Comparison of ENCODE assay signal across 22 mouse cellular contexts in the genomic region with DNA sequence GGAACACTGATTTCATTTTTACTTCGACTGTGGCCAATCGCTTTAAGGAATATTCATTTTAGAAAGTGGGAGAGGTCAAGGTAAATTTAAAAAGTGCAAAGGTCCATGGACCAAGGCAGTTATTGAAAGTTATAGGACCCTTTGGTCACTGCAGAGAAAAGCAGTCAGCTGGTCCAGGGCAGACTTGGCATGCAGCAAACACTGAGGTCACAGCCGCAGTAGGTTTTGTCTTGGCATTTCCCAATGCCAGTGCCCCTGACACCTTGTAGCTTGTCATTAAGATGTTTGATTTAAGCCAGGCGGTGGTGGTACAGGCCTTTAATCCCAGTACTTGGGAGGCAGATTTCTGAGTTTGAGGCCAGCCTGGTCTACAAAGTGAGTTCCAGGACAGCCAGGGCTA.
DNase-seq lines count a peak whose midpoint lies in the region; ATAC-seq and TF ChIP-seq lines count a peak whose summit lies in the region.
"Had no signal": no experiment of that assay in that cellular context is flagged by ENCODE, and none has a peak within 500 bp of the region (broad histone marks: within the 10 kb centered on the region; RNA-seq: fewer than 3 reads in every experiment).

No protein-coding gene starts in this region.

- no peaks in the 10 kb centered on the region for H3K9me3 ChIP-seq in midbrain, embryonic 11.5 days (ENCODE audit: control insufficient read depth, low read length)
- H3K9me3 ChIP-seq in midbrain, embryonic 15.5 days, result no peaks in the 10 kb centered on the region
- no peaks in the 10 kb centered on the region for H3K9me3 ChIP-seq in limb, embryonic 14.5 days (ENCODE audit: control insufficient read depth, low read length)
- H3K9me3 ChIP-seq: forebrain, embryonic 12.5 days; hindbrain, embryonic 13.5 days; limb, embryonic 15.5 days; liver, embryonic 15.5 days had no signal

- no peak for DNase-seq in gastrocnemius, adult 2 months
- no peak for DNase-seq in gastrocnemius, postnatal 25 days
- DNase-seq in midbrain, embryonic 11.5 days (ENCODE audit: low spot score, missing footprints), result peak; percentile 74
- DNase-seq in limb, embryonic 14.5 days (ENCODE audit: low spot score), result no peak
- no peak for DNase-seq in kidney, adult 2 months
- DNase-seq: adrenal gland, adult 8-10 months; cerebellum, adult 9-10 months; gastrocnemius, postnatal 10 days; kidney, adult 18-20 months; kidney, postnatal 14 days; thymus, postnatal 25 days had no signal

- no peak overlapping the region for H3K9ac ChIP-seq in midbrain, embryonic 11.5 days (ENCODE audit: low read length)
- no peak overlapping the region for H3K9ac ChIP-seq in midbrain, embryonic 15.5 days
- no peak overlapping the region for H3K9ac ChIP-seq in limb, embryonic 14.5 days (ENCODE audit: low read depth, low read length, severe bottlenecking)
- H3K9ac ChIP-seq: forebrain, embryonic 12.5 days; hindbrain, embryonic 13.5 days; limb, embryonic 15.5 days; liver, embryonic 15.5 days had no signal

- H3K27me3 ChIP-seq in midbrain, embryonic 11.5 days (ENCODE audit: control insufficient read depth, insufficient read depth, low read length), result no peaks in the 10 kb centered on the region
- no peaks in the 10 kb centered on the region for H3K27me3 ChIP-seq in midbrain, embryonic 15.5 days (replicated peaks)
- no peaks in the 10 kb centered on the region for H3K27me3 ChIP-seq in limb, embryonic 14.5 days (ENCODE audit: control insufficient read depth, insufficient read depth, low read length)
- H3K27me3 ChIP-seq in kidney, adult 2 months (replicated peaks; ENCODE audit: control insufficient read depth, insufficient read depth, low read length), result no peaks in the 10 kb centered on the region
- H3K27me3 ChIP-seq: forebrain, embryonic 12.5 days; hindbrain, embryonic 13.5 days; limb, embryonic 15.5 days; liver, embryonic 15.5 days had no signal

- no peak overlapping the region for H3K4me3 ChIP-seq in gastrocnemius, adult 2 months
- no peak overlapping the region for H3K4me3 ChIP-seq in midbrain, embryonic 11.5 days (ENCODE audit: low read depth, low read length)
- no peak overlapping the region for H3K4me3 ChIP-seq in midbrain, embryonic 15.5 days
- no peak overlapping the region for H3K4me3 ChIP-seq in embryonic fibroblast, embryonic 13.5 days (ENCODE audit: insufficient read depth, low read length)
- H3K4me3 ChIP-seq in limb, embryonic 14.5 days (replicated peaks; ENCODE audit: low read length), result no peak overlapping the region
- H3K4me3 ChIP-seq in kidney, adult 2 months (ENCODE audit: insufficient read depth, low read depth, low read length), result no peak overlapping the region
- H3K4me3 ChIP-seq: erythroblast, embryonic 14.5 days; forebrain, embryonic 12.5 days; hindbrain, embryonic 13.5 days; layer of hippocampus, adult 2 months; limb, embryonic 15.5 days; liver, embryonic 15.5 days had no signal

- TF ChIP-seq POLR2A in embryonic fibroblast, embryonic 13.5 days (IDR thresholded peaks at IDR 0.05; ENCODE audit: low read depth, low read length), result no peak
- no peak for TF ChIP-seq POLR2A in limb, embryonic 14.5 days (IDR thresholded peaks at IDR 0.05; ENCODE audit: borderline replicate concordance, extremely low read depth, insufficient read depth, insufficient read length)
- TF ChIP-seq POLR2A in kidney, adult 2 months (IDR thresholded peaks at IDR 0.05; ENCODE audit: low read depth, low read length), result no peak

- no peaks in the 10 kb centered on the region for H3K4me1 ChIP-seq in midbrain, embryonic 11.5 days (ENCODE audit: control insufficient read depth, insufficient read depth, low read length)
- peaks cover 6% of the 10 kb centered on the region; the same call in 1 of the 2 replicates for H3K4me1 ChIP-seq in midbrain, embryonic 15.5 days
- H3K4me1 ChIP-seq in embryonic fibroblast, embryonic 13.5 days (ENCODE audit: control insufficient read depth, insufficient read depth, low read length), result peaks cover 11% of the 10 kb centered on the region
- peaks cover 23% of the 10 kb centered on the region for H3K4me1 ChIP-seq in limb, embryonic 14.5 days (ENCODE audit: control insufficient read depth, insufficient read depth, low read length)
- H3K4me1 ChIP-seq in kidney, adult 2 months (ENCODE audit: control insufficient read depth, insufficient read depth, low read length), result no peaks in the 10 kb centered on the region

- WGBS in midbrain, embryonic 11.5 days, result 69% methylated on average over 4 of the region's 4 CpGs
- 77% methylated on average over 4 of the region's 4 CpGs for WGBS in midbrain, embryonic 15.5 days
- WGBS in limb, embryonic 14.5 days, result 19% methylated on average over 4 of the region's 4 CpGs
- WGBS in kidney, adult 2 months, result 95% methylated on average over 4 of the region's 4 CpGs

- intact Hi-C loops in gastrocnemius, adult 2 months (cut with DNase I), result loop anchor here (5.0 kb wide), 1 partner anchor 92 kb away; a partner anchor contains a TSS

- peak overlapping the region; percentile 79 for H3K27ac ChIP-seq in gastrocnemius, adult 2 months
- no peak overlapping the region for H3K27ac ChIP-seq in midbrain, embryonic 11.5 days (ENCODE audit: low read depth, low read length)
- no peak overlapping the region for H3K27ac ChIP-seq in midbrain, embryonic 15.5 days
- 0 out of 2 replicates have a peak overlapping the region, but pooled peaks have one; percentile 5 for H3K27ac ChIP-seq in embryonic fibroblast, embryonic 13.5 days (ENCODE audit: insufficient read depth, low read length)
- H3K27ac ChIP-seq in limb, embryonic 14.5 days (replicated peaks; ENCODE audit: low read depth, low read length), result 0 out of 2 replicates have a peak overlapping the region, but pooled peaks have one; percentile 1
- H3K27ac ChIP-seq in kidney, adult 2 months (ENCODE audit: insufficient read depth, low read depth, low read length), result no peak overlapping the region
- H3K27ac ChIP-seq: forebrain, embryonic 12.5 days; hindbrain, embryonic 13.5 days; layer of hippocampus, adult 2 months; limb, embryonic 15.5 days; liver, embryonic 15.5 days; macrophage had no signal

- no peak overlapping the region for H3K4me2 ChIP-seq in midbrain, embryonic 11.5 days
- no peak overlapping the region for H3K4me2 ChIP-seq in midbrain, embryonic 15.5 days
- H3K4me2 ChIP-seq in limb, embryonic 14.5 days (replicated peaks; ENCODE audit: low read depth, low read length, severe bottlenecking), result no peak overlapping the region
- H3K4me2 ChIP-seq: forebrain, embryonic 12.5 days; hindbrain, embryonic 13.5 days; limb, embryonic 15.5 days; liver, embryonic 15.5 days had no signal

- no peak for TF ChIP-seq CTCF in gastrocnemius, adult 2 months (IDR thresholded peaks at IDR 0.05)
- no peak for TF ChIP-seq CTCF in embryonic fibroblast, embryonic 13.5 days (IDR thresholded peaks at IDR 0.05; ENCODE audit: borderline replicate concordance, insufficient read depth, low read length)
- TF ChIP-seq CTCF in kidney, adult 2 months (conservative IDR thresholded peaks at IDR 0.05; ENCODE audit: insufficient read depth, insufficient read length, low read depth, low read length), result no peak

- no peaks in the 10 kb centered on the region for H3K36me3 ChIP-seq in midbrain, embryonic 11.5 days (ENCODE audit: control insufficient read depth, insufficient read depth, low read length)
- no peaks in the 10 kb centered on the region for H3K36me3 ChIP-seq in midbrain, embryonic 15.5 days (replicated peaks)
- no peaks in the 10 kb centered on the region for H3K36me3 ChIP-seq in limb, embryonic 14.5 days (ENCODE audit: control insufficient read depth, insufficient read depth, low read length)
- H3K36me3 ChIP-seq in kidney, adult 2 months (ENCODE audit: control insufficient read depth, insufficient read depth, low read length), result no peaks in the 10 kb centered on the region
- H3K36me3 ChIP-seq: forebrain, embryonic 12.5 days; hindbrain, embryonic 13.5 days; limb, embryonic 15.5 days; liver, embryonic 15.5 days had no signal

- ATAC-seq in midbrain, embryonic 11.5 days (ENCODE audit: low FRiP score), result no peak
- no peak for ATAC-seq in midbrain, embryonic 15.5 days (replicated peaks)
- no peak for ATAC-seq in limb, embryonic 14.5 days (ENCODE audit: low FRiP score, low read depth)
- ATAC-seq in frontal cortex, adult (ENCODE audit: low TSS enrichment), result no peak
- ATAC-seq: inflammation-experienced regulatory T-cells, adult 6 months had no signal

Comparison
In these comparisons a context has a peak if more than half of its experiments do, and no peak if none do; other contexts are left out.
1. H3K27ac ChIP-seq: peak in gastrocnemius, adult 2 months (single experiment), embryonic fibroblast, embryonic 13.5 days (single experiment) and limb, embryonic 14.5 days (single experiment); none in midbrain, embryonic 11.5 days (single experiment), midbrain, embryonic 15.5 days (single experiment) and kidney, adult 2 months (single experiment).